Mouse (Mus musculus) kidney, embryonic 14.5 days (tissue): ENCODE measurements around the gene Dhx34. TPM values are rescaled to one million over a fixed set of nuclear protein-coding genes. Genes with fewer than 3 reads are reported as not detected.

Source experiments
- ATAC-seq: fragments of 200-750 bp; cut with Nextera tagmentation; 2 replicates; pipeline ENCODE4 v1.8.0; 2017; ENCODE audit warnings: moderate number of reproducible peaks, mild to moderate bottlenecking, moderate TSS enrichment, moderate library complexity; ENCODE audit not compliant: low FRiP score, low TSS enrichment
- H3K27ac ChIP-seq: fragments of 300-500 bp; sonication (generic); 2 replicates; pipeline ENCODE4 v1.5.1; 2014; ENCODE audit warnings: low read depth, mild to moderate bottlenecking, low read length, moderate library complexity, mixed read lengths
- H3K27me3 ChIP-seq: fragments of 300-500 bp; sonication (generic); 2 replicates; pipeline ENCODE4 v1.6.1; 2014; ENCODE audit warnings: mild to moderate bottlenecking, low read length; ENCODE audit not compliant: control insufficient read depth, insufficient read depth
- H3K36me3 ChIP-seq: fragments of 300-500 bp; sonication (generic); 2 replicates; pipeline ENCODE4 v1.6.1; 2014; ENCODE audit warnings: low read length, mixed read lengths; ENCODE audit not compliant: control insufficient read depth, insufficient read depth
- H3K4me1 ChIP-seq: fragments of 300-500 bp; sonication (generic); 2 replicates; pipeline ENCODE4 v1.6.1; 2014; ENCODE audit warnings: low read length, mixed read lengths; ENCODE audit not compliant: control insufficient read depth, insufficient read depth
- H3K4me2 ChIP-seq: fragments of 300-500 bp; sonication (generic); replicated peaks from 2 replicates; pipeline ENCODE4 v1.6.1; 2014; ENCODE audit warnings: low read depth, mild to moderate bottlenecking, low read length
- H3K4me3 ChIP-seq: fragments of 300-500 bp; sonication (generic); 2 replicates; pipeline ENCODE4 v1.5.1; 2014; ENCODE audit warnings: mild to moderate bottlenecking, low read length
- H3K9ac ChIP-seq: fragments of 300-500 bp; sonication (generic); 2 replicates; pipeline ENCODE4 v1.6.1; 2014; ENCODE audit warnings: low read depth, mild to moderate bottlenecking, low read length, moderate library complexity
- H3K9me3 ChIP-seq: fragments of 300-500 bp; sonication (generic); 2 replicates; pipeline ENCODE4 v1.6.1; 2016; ENCODE audit warnings: low read length; ENCODE audit not compliant: control insufficient read depth
- WGBS: fragments of 180-500 bp; shearing (Covaris S2); extraction: QIAGEN DNeasy Blood & Tissue Kit; methylation state at CpG from one replicate; pipeline ENCODE4 v1.1.7; 2014; 5-methylcytosine and 5-hydroxymethylcytosine counted together
- polyA plus RNA-seq: library from polyadenylated mRNA; unstranded; fragments of >200 nt; fragmentation: Nextera tagmentation; extraction: Ambion mirVana; gene quantifications from 2 replicates; pipeline ENCODE4 v1.2.1, GENCODE M21; 2014

The Dhx34 gene
- polyA plus RNA-seq, 1 experiment from 2014 or later: 13.0 TPM

GRCm38 (mm10) chr7:16161302-16161701 is 60.5 kb downstream of the Dhx34 start:
- Histone ChIP-seq H3K4me1 (no peaks in the 10 kb centered on the region), H3K4me2 (no peak overlapping the region), H3K9ac (no peak overlapping the region), H3K27me3 (peaks cover 12% of the 10 kb centered on the region), H3K4me3 (no peak overlapping the region), H3K27ac (no peak overlapping the region), H3K36me3 (no peaks in the 10 kb centered on the region), H3K9me3 (no peaks in the 10 kb centered on the region)
- ATAC-seq: no peak
- 88% methylated on average over 9 of the region's 9 CpGs for WGBS

- Histone ChIP-seq H3K9me3 (no peaks in the 10 kb centered on the region), H3K4me1 (no peaks in the 10 kb centered on the region), H3K9ac (no peak overlapping the region), H3K4me2 (no peak overlapping the region), H3K4me3 (no peak overlapping the region), H3K27ac (no peak overlapping the region), H3K27me3 (peaks cover 12% of the 10 kb centered on the region), H3K36me3 (no peaks in the 10 kb centered on the region)
- ATAC-seq: no peak
- WGBS: 58% methylated on average over 3 of the region's 3 CpGs
Observed at GRCm38 (mm10) chr7:16160702-16161101, 61.1 kb downstream of the Dhx34 start.

GRCm38 (mm10) chr7:16158735-16159134 is 63.1 kb downstream of the Dhx34 start:
- H3K4me2 ChIP-seq: peak overlapping the region; percentile 16
- ATAC-seq: peak; percentile 53; the same call in 1 of the 2 replicates
- H3K27ac ChIP-seq: no peak overlapping the region
- H3K4me1 ChIP-seq: no peaks in the 10 kb centered on the region
- peaks cover 12% of the 10 kb centered on the region for H3K27me3 ChIP-seq
- 0 out of 2 replicates have a peak overlapping the region, but pooled peaks have one; percentile 12 for H3K4me3 ChIP-seq
- no peaks in the 10 kb centered on the region for H3K9me3 ChIP-seq
- 19% methylated on average over 39 of the region's 39 CpGs for WGBS
- H3K36me3 ChIP-seq: no peaks in the 10 kb centered on the region
- no peak overlapping the region for H3K9ac ChIP-seq

GRCm38 (mm10) chr7:16156105-16156714 is 65.6 kb downstream of the Dhx34 start:
- Histone ChIP-seq H3K4me2 (no peak overlapping the region), H3K27ac (no peak overlapping the region), H3K9ac (no peak overlapping the region), H3K4me3 (no peak overlapping the region), H3K27me3 (peaks cover 12% of the 10 kb centered on the region), H3K36me3 (no peaks in the 10 kb centered on the region), H3K4me1 (no peaks in the 10 kb centered on the region), H3K9me3 (no peaks in the 10 kb centered on the region)
- 73% methylated on average over 8 of the region's 8 CpGs for WGBS
- ATAC-seq: no peak

- Histone ChIP-seq H3K4me1 (no peaks in the 10 kb centered on the region), H3K36me3 (no peaks in the 10 kb centered on the region), H3K27me3 (peaks cover 12% of the 10 kb centered on the region), H3K9ac (no peak overlapping the region), H3K9me3 (no peaks in the 10 kb centered on the region), H3K4me3 (no peak overlapping the region), H3K4me2 (no peak overlapping the region), H3K27ac (no peak overlapping the region)
- ATAC-seq: no peak
- WGBS: 72% methylated on average over 9 of the region's 9 CpGs
Observed at GRCm38 (mm10) chr7:16155132-16155872, 66.5 kb downstream of the Dhx34 start.

- no peak overlapping the region for H3K4me2 ChIP-seq
- no peaks in the 10 kb centered on the region for H3K4me1 ChIP-seq
- 20% methylated on average over 10 of the region's 10 CpGs for WGBS
- H3K9ac ChIP-seq: no peak overlapping the region
- peaks cover 5% of the 10 kb centered on the region for H3K27me3 ChIP-seq
- no peaks in the 10 kb centered on the region for H3K36me3 ChIP-seq
- peak; percentile 88; the same call in 1 of the 2 replicates for ATAC-seq
- no peak overlapping the region for H3K4me3 ChIP-seq
- H3K9me3 ChIP-seq: no peaks in the 10 kb centered on the region
- no peak overlapping the region for H3K27ac ChIP-seq
Observed at GRCm38 (mm10) chr7:16153522-16153921, 68.3 kb downstream of the Dhx34 start.

- no peak overlapping the region for H3K27ac ChIP-seq
- no peak overlapping the region for H3K4me3 ChIP-seq
- no peak overlapping the region for H3K4me2 ChIP-seq
- H3K4me1 ChIP-seq: no peaks in the 10 kb centered on the region
- no peak overlapping the region for H3K9ac ChIP-seq
- ATAC-seq: no peak
- H3K27me3 ChIP-seq: no peaks in the 10 kb centered on the region
- H3K36me3 ChIP-seq: no peaks in the 10 kb centered on the region
- WGBS: 74% methylated on average over 9 of the region's 9 CpGs
- no peaks in the 10 kb centered on the region for H3K9me3 ChIP-seq
Observed at GRCm38 (mm10) chr7:16150191-16151145, 71.4 kb downstream of the Dhx34 start.

- Histone ChIP-seq H3K27me3 (no peaks in the 10 kb centered on the region), H3K4me2 (no peak overlapping the region), H3K36me3 (no peaks in the 10 kb centered on the region), H3K4me1 (no peaks in the 10 kb centered on the region), H3K4me3 (no peak overlapping the region), H3K27ac (no peak overlapping the region), H3K9me3 (no peaks in the 10 kb centered on the region), H3K9ac (no peak overlapping the region)
- WGBS: 63% methylated on average over 5 of the region's 5 CpGs
- ATAC-seq: no peak
Observed at GRCm38 (mm10) chr7:16149241-16149640, 72.6 kb downstream of the Dhx34 start.
